ENCODE assay signal across 37 mouse cellular contexts in the genomic region with DNA sequence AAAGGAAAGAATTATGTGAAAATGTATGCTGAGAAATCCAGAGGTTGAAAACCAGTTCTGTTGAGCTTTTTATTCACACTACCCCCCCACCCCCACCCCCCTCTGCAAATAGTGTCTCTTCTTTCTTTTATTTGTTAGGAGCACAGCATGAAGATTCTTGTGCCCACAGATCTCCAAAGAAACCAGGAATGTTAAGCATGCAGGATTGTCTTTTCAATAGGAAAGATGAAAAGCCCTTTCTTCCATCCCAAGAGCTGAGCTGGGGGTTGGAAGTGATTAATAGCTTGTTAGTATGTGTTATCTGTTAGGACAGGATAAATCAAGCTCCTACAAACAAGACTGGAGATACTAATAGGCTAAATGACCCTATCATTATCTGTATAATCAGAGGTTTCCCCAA. TPM values are rescaled to one million over a fixed set of nuclear protein-coding genes. Genes with fewer than 3 reads are reported as not detected.
DNase-seq lines count a peak whose midpoint lies in the region; ATAC-seq and TF ChIP-seq lines count a peak whose summit lies in the region.
"Had no signal": no experiment of that assay in that cellular context is flagged by ENCODE, and none has a peak within 500 bp of the region (broad histone marks: within the 10 kb centered on the region; RNA-seq: fewer than 3 reads in every experiment).

No protein-coding gene starts in this region.

- H3K4me3 ChIP-seq in hindbrain, embryonic 10.5 days = no peak overlapping the region
- H3K4me3 ChIP-seq in hindbrain, embryonic 12.5 days = no peak overlapping the region
- H3K4me3 ChIP-seq: heart, embryonic 13.5 days; liver, embryonic 15.5 days; neural tube, embryonic 12.5 days; stomach, embryonic 15.5 days had no signal

- no peak for TF ChIP-seq POLR2A in brain, embryonic 14.5 days (IDR thresholded peaks at IDR 0.05; ENCODE audit: borderline replicate concordance, extremely low read depth, insufficient read depth, insufficient read length, poor library complexity, severe bottlenecking)

- no peaks in the 10 kb centered on the region for H3K27me3 ChIP-seq in hindbrain, embryonic 10.5 days (ENCODE audit: insufficient read depth, poor library complexity, severe bottlenecking)
- no peaks in the 10 kb centered on the region for H3K27me3 ChIP-seq in hindbrain, embryonic 12.5 days
- H3K27me3 ChIP-seq: heart, embryonic 13.5 days; liver, embryonic 15.5 days; neural tube, embryonic 12.5 days; stomach, embryonic 15.5 days had no signal

- no peak for TF ChIP-seq CTCF in brain, embryonic 14.5 days (IDR thresholded peaks at IDR 0.05; ENCODE audit: borderline replicate concordance, extremely low read depth, insufficient read depth, insufficient read length)

- H3K9me3 ChIP-seq in hindbrain, embryonic 10.5 days = no peaks in the 10 kb centered on the region
- no peaks in the 10 kb centered on the region for H3K9me3 ChIP-seq in hindbrain, embryonic 12.5 days (replicated peaks)
- H3K9me3 ChIP-seq: heart, embryonic 13.5 days; liver, embryonic 15.5 days; neural tube, embryonic 12.5 days; stomach, embryonic 15.5 days had no signal

- H3K36me3 ChIP-seq in hindbrain, embryonic 10.5 days = no peaks in the 10 kb centered on the region
- no peaks in the 10 kb centered on the region for H3K36me3 ChIP-seq in hindbrain, embryonic 12.5 days
- H3K36me3 ChIP-seq: heart, embryonic 13.5 days; liver, embryonic 15.5 days; neural tube, embryonic 12.5 days; stomach, embryonic 15.5 days had no signal

- H3K9ac ChIP-seq in hindbrain, embryonic 12.5 days = no peak overlapping the region
- H3K9ac ChIP-seq: heart, embryonic 13.5 days; liver, embryonic 15.5 days; lung, embryonic 14.5 days; neural tube, embryonic 12.5 days; stomach, embryonic 15.5 days had no signal

- no peak for ATAC-seq in hindbrain, embryonic 12.5 days (ENCODE audit: low FRiP score)
- ATAC-seq: activated CD4-positive, CD25-positive, alpha-beta regulatory T cell, adult 4 months; forebrain, embryonic 16.5 days; intestine, embryonic 16.5 days had no signal

- H3K4me1 ChIP-seq in hindbrain, embryonic 10.5 days (replicated peaks) = peaks cover 15% of the 10 kb centered on the region
- H3K4me1 ChIP-seq in hindbrain, embryonic 12.5 days = no peaks in the 10 kb centered on the region
- H3K4me1 ChIP-seq: heart, embryonic 13.5 days; liver, embryonic 15.5 days; neural tube, embryonic 12.5 days; stomach, embryonic 15.5 days had no signal

- no peak overlapping the region for H3K4me2 ChIP-seq in hindbrain, embryonic 12.5 days (replicated peaks)
- H3K4me2 ChIP-seq: heart, embryonic 13.5 days; liver, embryonic 15.5 days; lung, embryonic 14.5 days; neural tube, embryonic 12.5 days; stomach, embryonic 15.5 days had no signal

- no peak overlapping the region for H3K27ac ChIP-seq in hindbrain, embryonic 10.5 days
- no peak overlapping the region for H3K27ac ChIP-seq in hindbrain, embryonic 12.5 days
- H3K27ac ChIP-seq: heart, embryonic 13.5 days; kidney, postnatal 0 days; liver, embryonic 15.5 days; neural tube, embryonic 12.5 days; stomach, embryonic 15.5 days had no signal

- DNase-seq in hindbrain, embryonic 10.5 days (ENCODE audit: low spot score) = peak; percentile 13
- DNase-seq in Muller cell, postnatal 12 days (ENCODE audit: inconsistent ontology term) = peak; percentile 90
- DNase-seq in brain, embryonic 14.5 days (ENCODE audit: low read depth) = peak; percentile 54
- peak; percentile 49 for DNase-seq in mesoderm, embryonic 11.5 days (ENCODE audit: low read depth, low spot score)
- no peak for DNase-seq in liver
- DNase-seq in gastrocnemius, adult 18-20 months (ENCODE audit: low spot score) = no peak
- DNase-seq: adrenal gland, adult 2 months; adrenal gland, postnatal 36 days; cerebellum, adult 2 months; cerebellum, postnatal 14 days; gastrocnemius, postnatal 10 days; heart, postnatal 10 days; kidney, adult 8-10 months; layer of hippocampus, adult 9-11 months; lung, embryonic 14.5 days; lung, postnatal 14 days; midbrain, embryonic 14.5 days; right cerebral cortex, postnatal 14 days had no signal

RNA-seq across cellular contexts. Expression of gene Rpl10l, which starts 55.0 kb away (rescaled TPM):
- not detected in 2 replicates for polyA plus RNA-seq in hindbrain, embryonic 10.5 days (2016; fragmentation: Nextera tagmentation; extraction: Ambion mirVana)
- polyA plus RNA-seq in hindbrain, embryonic 12.5 days (2016; fragmentation: Nextera tagmentation; extraction: Ambion mirVana) = not detected in 2 replicates
- not detected in 2 replicates for polyA plus RNA-seq in brain, embryonic 14.5 days (2012; rRNA removed)
- not detected for total RNA-seq in gastrocnemius, adult 18-20 months (2021)
- total RNA-seq: adrenal gland, adult 2 months; adrenal gland, postnatal 36 days; gastrocnemius, postnatal 10 days; heart, adult 8-10 months; heart, postnatal 10 days; hematopoietic stem cell, adult 5-6 weeks; left cerebral cortex, postnatal 10 days; liver, adult 2 months; megakaryocyte progenitor cell, adult 5-6 weeks; MEL had no signal
- polyA plus RNA-seq: activated CD4-positive, CD25-positive, alpha-beta regulatory T cell, adult 4 months; adrenal gland, adult 2 months; cerebellum, adult 2 months; embryonic facial prominence, embryonic 14.5 days; forebrain, embryonic 16.5 days; heart, embryonic 13.5 days; intestine, embryonic 16.5 days; kidney, postnatal 0 days; large intestine, adult 2 months; limb, embryonic 11.5 days; liver, adult 2 months; liver, embryonic 15.5 days; lung, embryonic 14.5 days; midbrain, embryonic 14.5 days; neural tube, embryonic 12.5 days; small intestine, adult 2 months; stomach, embryonic 15.5 days had no signal

Comparison
In these comparisons a context has a peak if more than half of its experiments do, and no peak if none do; other contexts are left out.
1. DNase-seq: peak in hindbrain, embryonic 10.5 days (single experiment), Muller cell, postnatal 12 days (single experiment), brain, embryonic 14.5 days (single experiment) and mesoderm, embryonic 11.5 days (single experiment); none in liver (single experiment) and gastrocnemius, adult 18-20 months (single experiment).